Mouse (Mus musculus): ENCODE measurements at regions not wholly inside any gene's neighbourhood (a gene's known extent, or its start where the extent isn't known, plus 50 kb on each side); places are given as distances from the start of the nearest gene placed in this dataset.

- no peak for DNase-seq (ENCODE audit: low spot score in 2 of 2)
Measured at GRCm38 (mm10) chr1:94221006-94221405, 168.7 kb upstream of the Pdcd1 start.

- no peak for DNase-seq (ENCODE audit: low spot score in 2 of 2)
Measured at GRCm38 (mm10) chr1:94217407-94217806, 165.1 kb upstream of the Pdcd1 start.

- DNase-seq (ENCODE audit: low spot score in 2 of 2): no peak
Measured at GRCm38 (mm10) chr1:94208929-94209328, 156.6 kb upstream of the Pdcd1 start.

GRCm38 (mm10) chr1:94207859-94208258 is 155.5 kb upstream of the Pdcd1 start:
- no peak for DNase-seq (ENCODE audit: low spot score in 2 of 2)

GRCm38 (mm10) chr1:94203281-94203680 is 150.9 kb upstream of the Pdcd1 start:
- DNase-seq (ENCODE audit: low spot score in 2 of 2): no peak

- no peak for DNase-seq (ENCODE audit: low spot score in 2 of 2)
Measured at GRCm38 (mm10) chr1:94183876-94184275, 131.5 kb upstream of the Pdcd1 start.

- DNase-seq (ENCODE audit: low spot score in 2 of 2): no peak
Measured at GRCm38 (mm10) chr1:94149958-94150357, 97.6 kb upstream of the Pdcd1 start.

- DNase-seq (ENCODE audit: low spot score in 2 of 2): no peak
Measured at GRCm38 (mm10) chr1:94147015-94147414, 94.7 kb upstream of the Pdcd1 start.

- DNase-seq (ENCODE audit: low spot score in 2 of 2): no peak
Measured at GRCm38 (mm10) chr1:94140518-94140917, 88.2 kb upstream of the Pdcd1 start.

- no peak for DNase-seq (ENCODE audit: low spot score in 2 of 2)
Measured at GRCm38 (mm10) chr1:94139445-94140062, 87.2 kb upstream of the Pdcd1 start.

GRCm38 (mm10) chr1:94136731-94137130 is 84.4 kb upstream of the Pdcd1 start:
- DNase-seq (ENCODE audit: low spot score in 2 of 2): no peak

Measured in urinary bladder, postnatal 4 days (tissue).